Mouse (Mus musculus): ENCODE results near the gene Ehd4.

Ehd4 gene

DNA sequence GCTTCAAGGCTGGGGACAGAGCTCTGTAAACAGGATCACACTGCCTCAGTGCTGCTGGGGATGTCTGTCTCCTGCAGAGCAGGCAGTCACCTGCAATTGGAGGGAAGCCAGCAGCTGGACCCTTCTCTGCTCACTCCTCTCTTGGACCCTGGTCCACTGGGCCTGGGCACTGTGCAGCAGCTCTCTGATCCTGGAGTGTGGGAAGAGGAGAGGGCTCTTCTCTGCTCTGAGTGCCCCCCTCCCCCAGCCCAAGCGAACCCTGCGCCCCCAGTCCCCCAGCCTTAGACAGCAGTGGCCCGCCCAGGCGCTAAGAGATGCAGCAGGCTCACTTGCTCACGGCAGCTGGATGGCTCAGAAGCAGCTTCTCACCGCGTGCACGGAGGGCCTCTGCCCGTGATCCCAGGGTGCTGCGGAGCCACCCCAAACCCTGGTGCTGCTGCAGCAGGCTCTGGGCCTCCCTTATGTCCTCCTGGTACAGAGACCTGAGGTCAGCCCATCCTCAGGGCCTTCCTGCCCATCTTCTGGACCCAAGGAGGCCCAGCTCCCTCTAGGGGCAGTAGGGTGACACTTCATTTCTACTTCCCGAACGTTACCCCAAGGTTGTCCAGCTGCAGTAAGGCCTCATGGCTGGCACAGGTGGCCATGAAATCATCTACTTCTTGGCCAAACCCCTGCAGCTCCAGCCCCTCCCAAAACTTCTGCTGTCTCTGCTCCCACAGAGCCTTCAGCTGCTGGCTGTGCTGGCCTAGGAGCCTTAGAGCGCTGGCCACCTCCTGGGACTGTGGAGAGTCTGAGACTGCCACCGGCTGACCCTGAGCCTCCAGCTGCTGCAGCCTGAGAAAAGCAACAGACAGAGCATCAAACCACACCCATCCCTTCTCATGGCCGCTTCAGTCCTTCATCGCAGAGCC, 85.6 kb downstream of the Ehd4 start:
- DNase-seq: no peak

DNA sequence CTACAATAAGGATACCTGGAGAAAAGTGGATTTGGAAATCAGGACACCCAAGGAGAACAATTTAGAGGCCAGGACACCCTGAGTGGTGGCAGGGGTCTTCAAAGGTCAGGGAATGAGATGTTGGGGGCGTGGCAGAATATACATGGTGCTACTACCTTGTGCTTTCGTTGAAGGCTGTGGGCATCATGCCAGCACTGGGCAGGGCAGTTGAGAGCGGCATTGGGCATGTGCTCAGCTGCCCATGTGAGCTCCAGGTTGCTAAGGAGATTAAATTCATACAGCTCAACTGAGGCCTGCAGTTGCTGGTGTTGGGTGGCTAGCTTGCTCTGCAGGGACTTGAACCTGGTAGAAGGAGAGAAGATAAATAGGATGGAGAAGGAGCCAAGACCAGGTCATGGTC, 88.2 kb downstream of the Ehd4 start:
- no peak for DNase-seq

DNA sequence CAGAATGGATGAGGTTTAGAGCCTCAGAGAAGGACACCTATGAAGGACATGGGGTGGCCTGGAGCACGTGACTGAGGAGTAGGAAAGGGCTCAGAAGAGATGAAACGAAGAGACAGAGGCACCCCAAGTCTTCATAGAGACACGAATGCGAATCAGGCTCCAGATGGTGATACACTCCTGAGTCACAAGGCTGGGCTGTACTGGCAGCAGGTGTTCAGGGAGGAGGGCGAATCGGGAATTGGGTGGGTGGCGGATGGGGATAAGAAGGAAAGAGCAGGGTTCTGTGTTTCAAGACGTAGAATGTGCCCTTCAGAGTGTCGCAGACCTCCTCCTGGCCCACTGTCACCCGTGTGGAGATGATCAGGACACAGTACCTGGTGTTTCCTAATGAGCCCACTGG, 89.2 kb downstream of the Ehd4 start:
- no peak for DNase-seq

DNA sequence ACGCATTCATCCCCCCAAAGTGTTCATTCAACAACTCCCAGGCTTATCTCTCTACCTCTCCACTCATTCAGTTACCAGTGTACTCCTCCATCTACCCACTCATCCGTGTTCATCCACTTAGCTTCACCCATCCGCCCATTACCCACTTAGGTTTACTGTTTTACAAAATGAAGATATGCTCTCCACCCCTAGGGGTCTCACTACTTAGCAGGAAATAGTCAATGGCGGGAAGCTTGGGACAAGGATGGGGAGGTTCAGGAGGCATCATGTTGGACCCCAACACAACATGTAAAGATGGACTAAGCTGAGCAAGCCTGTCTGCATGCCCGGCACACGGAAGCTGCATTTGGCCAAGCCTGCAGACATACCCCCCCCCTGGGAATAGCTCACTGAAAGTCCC, 89.8 kb downstream of the Ehd4 start:
- no peak for DNase-seq

DNA sequence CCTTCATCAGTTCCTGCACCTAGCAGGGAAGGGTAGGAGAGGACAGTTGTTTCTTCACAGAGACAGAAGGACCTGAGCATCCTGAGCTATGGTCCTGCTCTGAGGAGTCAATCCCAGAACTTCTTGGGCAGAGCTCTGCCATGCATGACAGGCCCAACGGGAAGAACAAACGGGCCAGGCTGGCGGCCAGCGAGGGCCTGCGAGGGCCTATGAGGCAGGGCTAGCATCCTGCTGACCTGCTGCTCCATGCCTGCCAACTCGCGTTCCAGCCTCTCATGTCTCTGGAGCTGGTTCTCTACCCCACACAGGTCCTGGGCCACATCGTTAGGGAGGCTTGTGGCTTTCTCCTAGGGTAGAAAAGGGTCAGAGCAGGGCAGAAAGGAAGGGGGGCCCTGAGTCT, 92.2 kb downstream of the Ehd4 start:
- DNase-seq: no peak

DNA sequence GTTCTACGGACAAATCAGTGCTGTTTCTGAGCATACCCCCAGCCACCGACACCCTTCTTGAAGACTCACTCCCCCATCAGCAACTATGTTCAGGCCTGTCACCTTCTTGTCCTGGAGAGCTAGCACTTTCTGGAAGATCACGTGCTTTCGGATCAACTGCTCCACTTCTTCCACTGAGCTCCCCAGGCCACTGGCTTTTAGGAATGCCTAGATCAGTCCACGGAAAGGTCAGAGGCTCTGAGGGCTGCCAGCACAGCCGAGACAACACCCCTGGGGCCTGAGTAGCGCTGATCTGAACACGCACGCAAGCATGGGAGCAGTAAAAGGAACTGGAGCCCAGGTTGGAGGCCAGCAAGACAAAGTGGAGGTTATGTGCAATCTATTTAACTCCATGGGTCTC, 93.8 kb downstream of the Ehd4 start:
- no peak for DNase-seq

DNA sequence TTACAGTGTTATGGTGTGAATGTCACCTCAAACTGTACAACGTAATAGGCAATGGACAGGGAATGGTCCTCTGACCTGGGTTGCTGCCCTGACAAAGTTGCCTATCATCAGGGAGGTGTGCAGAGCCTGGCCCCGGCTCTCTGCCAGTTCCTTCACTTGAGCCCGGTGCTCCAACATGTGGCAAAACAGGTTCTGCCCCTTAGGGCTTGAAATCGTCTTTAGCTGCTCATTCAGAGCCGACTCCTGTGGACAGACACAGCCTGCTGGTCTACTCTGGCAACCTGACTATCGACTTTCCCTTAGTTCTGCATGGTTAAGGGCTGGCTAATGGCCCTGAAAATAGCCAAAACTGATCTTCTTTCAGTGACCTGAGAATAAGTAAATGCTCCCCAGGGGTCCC, 94.2 kb downstream of the Ehd4 start:
- DNase-seq: no peak

DNA sequence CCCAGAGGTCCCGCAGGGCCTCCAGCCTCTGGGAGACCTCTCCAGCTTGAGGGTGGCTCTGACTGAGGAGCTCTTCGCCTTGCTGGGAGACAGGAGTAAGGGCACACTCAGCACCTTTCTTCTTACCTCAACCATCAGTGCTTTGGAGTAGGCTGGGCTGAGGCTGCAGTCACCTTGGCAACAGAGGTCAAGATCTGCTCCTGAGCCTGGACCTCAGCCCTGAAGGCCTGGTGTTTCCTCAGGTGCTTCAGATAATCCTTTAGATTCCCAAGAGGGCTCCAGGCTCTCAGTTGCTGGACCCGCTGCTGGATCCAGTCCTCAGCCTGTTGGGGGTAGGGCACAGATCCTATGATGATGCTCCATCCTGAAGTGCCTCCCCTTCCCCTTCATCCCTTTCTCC, 94.9 kb downstream of the Ehd4 start:
- DNase-seq: no peak

DNA sequence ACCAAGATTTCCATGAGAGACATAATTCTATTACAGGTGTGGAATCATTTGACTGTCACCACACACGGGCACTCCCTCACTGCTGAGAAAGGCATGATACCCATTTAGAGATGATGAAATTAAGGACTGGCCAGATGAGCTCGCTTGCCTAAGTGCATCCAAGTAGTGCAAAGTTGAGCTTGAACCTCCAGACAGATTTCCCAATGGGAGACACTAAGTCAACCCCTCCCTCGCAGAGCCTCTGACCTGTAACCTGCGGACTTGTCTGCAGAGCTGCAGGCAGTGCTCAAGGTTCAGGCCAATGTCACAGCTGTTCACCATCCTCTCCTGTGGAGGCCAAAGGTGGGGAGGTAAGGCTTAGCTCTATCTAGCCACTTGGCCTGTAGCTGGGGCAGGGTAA, 95.6 kb downstream of the Ehd4 start:
- no peak for DNase-seq

DNA sequence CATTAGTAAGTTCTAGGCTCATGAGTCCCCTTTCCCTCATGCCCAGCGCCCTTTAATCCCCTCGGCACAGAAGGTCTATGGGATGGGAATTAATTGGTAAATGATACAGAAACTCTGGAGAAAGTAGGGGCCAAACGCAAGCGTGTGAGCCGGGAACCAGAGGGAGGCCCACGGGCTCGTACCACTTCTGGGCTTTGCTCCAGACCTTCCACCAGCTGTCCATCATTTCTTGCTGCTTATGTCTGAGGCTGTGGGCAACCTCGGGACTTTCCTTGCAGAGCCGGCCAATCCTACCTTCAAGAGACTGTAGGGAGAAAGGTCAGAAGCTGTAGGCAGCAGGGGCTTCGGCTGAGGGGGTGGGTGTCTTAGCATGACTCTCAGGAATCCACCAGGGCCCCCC, 98.5 kb downstream of the Ehd4 start:
- no peak for DNase-seq

DNA sequence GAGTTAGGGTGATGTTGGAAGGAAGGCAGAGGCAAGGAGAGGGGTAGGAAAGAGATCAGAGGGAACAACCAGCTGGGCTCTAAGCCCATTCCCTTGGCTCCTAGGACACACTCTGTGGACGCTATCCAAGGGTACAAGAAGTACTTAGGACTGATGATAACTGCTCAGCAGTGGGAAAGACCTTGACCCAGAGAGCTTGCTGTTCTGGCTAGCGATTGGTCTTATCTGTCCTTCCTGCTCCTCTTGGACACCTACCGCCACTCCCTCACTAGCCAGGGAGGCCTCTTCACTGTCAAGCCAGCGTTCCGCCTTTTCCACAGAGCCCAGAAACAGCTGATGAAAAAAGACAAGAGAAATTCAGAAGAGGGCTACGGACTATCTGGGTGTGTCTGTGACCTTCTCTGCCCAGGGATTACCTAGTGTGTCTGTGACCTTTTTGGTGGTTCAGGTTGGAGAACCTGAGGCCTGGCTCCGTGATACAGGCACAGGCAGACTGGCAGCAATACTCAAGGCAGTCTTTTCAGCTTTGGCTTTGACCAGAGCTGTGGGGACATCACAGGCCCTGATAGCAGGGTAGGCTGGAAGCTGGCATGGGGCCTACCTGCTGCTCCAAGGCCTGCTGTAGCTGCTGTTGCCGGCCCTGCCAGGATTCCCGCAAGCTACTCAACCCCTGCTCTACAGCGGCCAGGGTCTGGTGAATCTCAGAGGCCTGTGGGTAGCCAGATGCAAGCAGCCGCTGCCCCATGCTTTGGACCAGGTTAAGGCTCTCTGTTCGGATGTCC, 99.4 kb downstream of the Ehd4 start:
- no peak for DNase-seq

DNA sequence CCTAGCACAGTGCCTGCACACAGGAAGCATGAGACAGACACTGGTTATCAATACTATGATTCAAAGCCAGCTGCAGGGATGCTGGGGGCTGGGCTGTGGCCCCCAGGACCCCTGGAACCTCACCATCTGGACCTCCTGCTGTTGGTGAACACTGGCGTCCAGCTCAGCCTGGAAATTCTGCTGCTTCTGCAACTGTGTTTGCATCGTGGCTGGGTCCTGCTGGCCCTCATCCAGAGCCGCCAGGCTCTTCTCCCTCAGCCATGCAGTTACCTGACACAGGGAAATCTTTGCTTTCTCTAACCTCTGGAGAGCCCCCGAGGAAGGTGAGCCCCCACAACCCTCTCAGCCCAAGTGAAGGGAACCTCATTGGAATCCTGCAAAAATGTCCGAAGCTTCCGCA, 103.0 kb downstream of the Ehd4 start:
- DNase-seq: no peak

DNA sequence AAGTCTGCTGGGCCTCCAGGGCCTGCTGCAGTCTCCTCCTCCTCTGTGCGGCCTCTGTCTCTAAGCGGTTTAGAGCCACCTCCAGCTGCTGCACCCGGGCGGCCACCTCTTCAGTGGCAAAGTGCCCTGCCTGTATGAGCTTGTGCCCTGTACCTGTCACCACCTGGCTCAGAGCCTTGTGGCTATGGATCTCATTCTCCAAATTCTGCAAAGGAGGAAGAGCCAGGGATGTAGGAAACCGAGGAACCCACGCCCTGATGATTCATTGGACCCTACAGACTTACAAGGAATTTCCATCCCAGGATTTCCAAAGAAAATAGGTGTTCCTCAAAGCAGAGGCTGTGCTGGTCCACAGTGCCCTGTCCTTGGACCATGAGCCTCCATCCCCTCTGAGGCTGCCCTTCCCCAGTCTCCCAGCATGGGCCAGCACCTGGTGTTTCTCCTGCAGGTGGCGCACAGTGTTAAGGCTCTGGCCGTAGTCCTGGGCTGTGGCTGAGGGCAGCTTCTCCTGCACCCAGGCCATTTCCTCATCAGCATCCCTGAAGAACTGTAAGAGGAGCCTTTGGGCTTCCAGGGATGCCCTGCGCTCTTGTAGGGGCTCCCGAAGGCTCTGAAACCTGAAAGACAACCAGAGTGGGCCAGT, 104.7 kb downstream of the Ehd4 start:
- DNase-seq: peak; percentile 30

DNA sequence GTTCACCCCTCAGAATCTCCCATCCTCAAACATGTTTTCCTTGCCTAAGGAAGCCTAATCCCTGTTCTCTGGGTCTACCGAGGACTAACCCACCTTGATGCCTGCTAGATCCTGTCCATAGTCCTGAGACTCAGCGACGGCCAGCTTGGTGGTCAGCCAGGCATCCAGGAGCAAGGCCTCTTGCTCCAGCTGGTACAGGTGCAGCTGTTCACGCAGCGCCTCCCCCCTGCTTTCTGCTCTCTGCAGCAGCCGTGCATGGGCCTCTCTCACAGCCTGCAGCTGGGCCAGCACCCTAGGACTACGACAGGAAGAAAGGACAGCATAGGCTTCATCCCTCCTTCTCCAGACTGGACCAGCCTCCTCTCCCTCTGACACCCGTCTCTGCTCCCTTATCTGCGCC, 106.2 kb downstream of the Ehd4 start:
- no peak for DNase-seq

DNA sequence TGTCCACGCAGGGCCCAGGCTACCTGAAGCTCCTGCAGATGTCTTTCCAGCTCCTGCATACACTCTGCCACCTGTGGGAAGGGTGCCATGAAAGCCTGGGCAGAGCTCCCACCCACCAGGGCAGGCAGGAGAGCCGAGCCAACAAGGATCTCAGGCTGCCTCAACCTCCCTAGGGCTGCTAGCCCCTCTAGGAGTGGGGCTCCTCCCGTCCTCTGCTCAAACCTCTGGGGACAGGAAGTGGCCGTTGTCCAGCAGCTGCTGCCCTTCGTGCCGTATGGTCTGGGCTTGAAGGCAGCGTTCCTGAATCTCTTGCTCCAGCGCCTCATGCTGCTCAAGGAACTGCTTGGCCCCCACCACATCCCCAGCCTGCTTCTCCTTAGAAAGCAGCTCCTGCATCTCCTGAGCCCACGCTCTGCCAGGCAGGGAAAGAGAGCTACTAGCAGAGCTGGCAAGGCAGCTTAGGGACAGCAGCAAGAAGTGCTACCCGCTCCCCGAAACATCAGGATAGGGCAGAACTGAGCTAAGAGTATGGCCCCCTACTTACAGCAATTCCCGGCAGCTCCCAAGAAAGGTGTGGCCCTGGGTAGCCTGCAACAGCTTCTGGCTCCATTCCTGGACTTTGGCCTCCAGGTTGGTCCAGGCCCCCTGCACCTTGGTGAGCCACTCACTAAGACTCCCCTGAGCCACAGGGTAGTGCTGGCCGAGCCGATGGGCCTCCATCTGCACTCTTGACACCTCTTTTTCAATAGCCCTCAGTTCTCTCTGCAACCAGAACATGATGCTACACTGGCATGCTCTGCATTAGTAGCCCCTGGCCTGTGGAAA, 107.7 kb downstream of the Ehd4 start:
- DNase-seq: no peak

DNA sequence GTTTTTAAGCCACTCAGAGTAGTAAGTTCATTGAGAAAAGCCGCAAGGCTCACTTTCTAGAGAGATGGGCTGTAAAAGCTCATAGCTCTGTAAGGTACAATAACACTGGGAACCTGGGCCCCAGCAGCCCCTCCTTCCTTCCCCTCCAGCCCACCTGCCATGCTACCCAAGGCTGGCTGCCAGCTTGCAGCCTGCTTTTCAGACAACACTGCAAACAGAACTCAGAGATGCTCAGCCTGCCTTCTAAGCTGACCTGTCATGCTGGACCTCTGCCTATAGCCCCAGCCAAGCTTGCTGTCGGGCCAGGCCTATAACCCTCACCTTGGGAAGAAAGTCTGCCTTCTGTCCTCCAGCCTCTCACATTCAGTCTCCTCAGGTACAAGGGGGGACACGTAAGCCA, 109.7 kb downstream of the Ehd4 start:
- no peak for DNase-seq

DNA sequence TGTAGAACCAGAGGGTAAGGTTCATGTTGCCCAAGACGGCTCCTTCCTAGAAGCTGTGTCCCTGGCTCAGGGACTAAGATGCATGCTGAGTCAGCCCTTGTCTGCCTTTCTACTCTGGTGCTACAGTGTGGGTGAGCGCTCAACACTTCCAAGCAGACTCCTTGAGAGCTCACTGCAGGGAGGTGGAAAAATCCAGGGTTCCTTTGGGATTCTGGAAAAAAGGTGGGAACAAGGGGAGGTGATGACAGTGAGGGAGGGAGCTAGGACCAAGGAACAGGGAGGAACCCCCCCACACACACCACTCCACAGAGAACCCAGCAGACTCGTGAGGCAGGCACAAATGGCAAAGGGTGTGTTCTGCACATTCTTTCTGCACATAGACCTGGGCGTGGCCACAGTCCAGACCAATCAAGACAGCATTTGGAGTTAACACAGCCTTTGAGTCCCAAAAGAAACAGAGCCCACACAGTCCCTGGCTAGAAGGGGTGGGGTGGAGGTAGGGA, 110.3 kb downstream of the Ehd4 start:
- no peak for DNase-seq

DNA sequence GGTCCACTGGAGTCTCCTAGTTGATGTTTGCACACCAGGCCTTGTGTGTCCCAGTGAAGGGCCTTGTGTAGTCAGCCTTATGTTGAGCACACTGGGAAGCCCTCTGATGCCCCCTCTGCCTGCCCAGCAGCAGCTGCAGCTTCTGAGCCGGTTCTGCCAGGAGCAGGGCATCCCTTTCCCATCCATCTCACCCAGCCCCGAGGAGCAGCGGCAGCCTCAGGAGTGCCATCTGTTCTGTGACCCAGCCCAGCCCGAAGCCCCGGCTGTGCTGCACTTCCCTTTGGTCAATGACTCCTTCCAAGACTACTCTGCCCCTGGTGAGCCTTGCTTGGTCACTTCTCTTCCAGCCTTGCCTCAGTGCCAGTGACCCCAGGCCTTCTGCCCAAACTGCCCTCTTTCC, 113.4 kb downstream of the Ehd4 start:
- DNase-seq: no peak

Measured in right cerebral cortex, postnatal 4 days (tissue).